Mouse (Mus musculus): ENCODE data around the gene C1qtnf9. TPM values are rescaled to one million over a fixed set of nuclear protein-coding genes. Genes with fewer than 3 reads are reported as not detected.

The C1qtnf9 gene
- 0.31 and 0.36 TPM in 2 replicates for polyA plus RNA-seq (2012; rRNA removed)

DNA sequence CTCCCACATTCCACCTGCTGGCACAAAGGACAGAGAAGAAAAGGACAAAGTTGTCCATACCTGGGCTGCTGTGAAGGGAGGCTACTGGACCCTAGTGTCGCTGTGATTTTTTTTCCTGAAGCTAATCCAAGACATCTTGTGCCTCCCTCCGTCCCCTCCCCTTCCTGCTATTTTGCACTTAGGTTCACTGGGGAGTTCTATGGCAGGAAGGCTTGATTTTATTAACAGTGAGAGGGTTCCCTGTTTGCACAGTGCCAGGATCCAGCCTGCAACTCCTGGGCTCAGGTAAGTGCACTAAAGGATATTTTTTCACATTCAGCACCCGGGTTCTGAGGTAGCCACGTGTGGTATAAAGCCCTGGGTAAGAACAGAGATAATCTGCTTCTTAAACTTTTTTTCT is at the start of gene C1qtnf9:
TSS of gene C1qtnf9 (plus strand) at position 251 of the 400 bp plus-strand sequence.
- TF ChIP-seq CTCF (IDR thresholded peaks at IDR 0.05; ENCODE audit: extremely low read depth, insufficient read depth, low read length): no peak
- TF ChIP-seq POLR2A (IDR thresholded peaks at IDR 0.05; ENCODE audit: extremely low read depth, insufficient read depth, low read length): no peak
- Histone ChIP-seq H3K4me1 (ENCODE audit: control insufficient read depth, insufficient read depth, low read length) (no peaks in the 10 kb centered on the region), H3K4me3 (ENCODE audit: insufficient read depth, low read length) (no peak within 1 kb of the TSS), H3K27ac (ENCODE audit: insufficient read depth, low read length) (no peak within 1 kb of the TSS)

DNA sequence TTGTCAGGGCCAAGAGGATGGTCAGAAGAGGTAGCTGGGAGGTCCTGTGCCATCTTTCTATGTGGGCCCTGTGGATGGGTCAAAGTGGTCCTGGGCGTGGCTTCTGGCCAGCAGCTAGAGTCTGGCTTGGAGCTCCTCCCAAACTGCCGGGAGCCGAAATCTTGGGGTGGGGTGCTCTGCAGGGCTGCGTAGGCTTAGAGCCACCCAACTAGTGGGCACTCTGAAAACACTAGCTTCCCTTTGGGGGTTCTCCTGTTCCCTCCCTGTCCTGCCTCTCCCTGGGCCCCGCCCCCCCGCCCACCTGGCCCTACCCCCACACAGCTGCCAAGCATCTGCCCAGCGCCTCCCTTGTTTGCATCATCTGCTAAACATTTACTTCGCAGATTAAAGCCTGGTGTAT is 46.6 kb upstream of the C1qtnf9 start:
- Histone ChIP-seq H3K4me3 (ENCODE audit: insufficient read depth, low read length) (no peak overlapping the region), H3K4me1 (ENCODE audit: control insufficient read depth, insufficient read depth, low read length) (no peaks in the 10 kb centered on the region), H3K27ac (ENCODE audit: insufficient read depth, low read length) (no peak overlapping the region)
- TF ChIP-seq CTCF (IDR thresholded peaks at IDR 0.05; ENCODE audit: extremely low read depth, insufficient read depth, low read length) (no peak), POLR2A (IDR thresholded peaks at IDR 0.05; ENCODE audit: extremely low read depth, insufficient read depth, low read length) (no peak)

DNA sequence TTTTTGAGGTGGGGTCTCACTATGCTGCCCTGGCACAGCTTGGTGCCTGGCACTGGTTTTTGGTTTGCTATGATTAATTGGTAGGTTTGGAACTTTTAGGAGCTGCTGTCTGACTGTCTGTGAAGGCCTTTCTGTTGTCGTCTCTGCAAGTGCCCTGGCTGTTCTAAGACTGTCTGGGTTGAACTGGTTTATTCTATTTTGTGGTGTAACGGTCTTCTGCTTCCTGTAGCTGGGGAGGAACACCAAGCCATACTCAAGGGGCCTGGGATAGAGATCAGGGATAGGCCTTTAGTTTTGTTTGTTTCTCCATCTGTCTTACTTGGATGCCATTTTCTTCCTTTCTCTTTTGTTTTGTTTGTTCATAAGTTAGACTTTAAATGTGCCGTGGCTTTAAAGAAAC is 46.0 kb upstream of the C1qtnf9 start:
- Histone ChIP-seq H3K27ac (ENCODE audit: insufficient read depth, low read length) (no peak overlapping the region), H3K4me3 (ENCODE audit: insufficient read depth, low read length) (no peak overlapping the region), H3K4me1 (ENCODE audit: control insufficient read depth, insufficient read depth, low read length) (no peaks in the 10 kb centered on the region)
- TF ChIP-seq CTCF (IDR thresholded peaks at IDR 0.05; ENCODE audit: extremely low read depth, insufficient read depth, low read length) (no peak), POLR2A (IDR thresholded peaks at IDR 0.05; ENCODE audit: extremely low read depth, insufficient read depth, low read length) (no peak)

DNA sequence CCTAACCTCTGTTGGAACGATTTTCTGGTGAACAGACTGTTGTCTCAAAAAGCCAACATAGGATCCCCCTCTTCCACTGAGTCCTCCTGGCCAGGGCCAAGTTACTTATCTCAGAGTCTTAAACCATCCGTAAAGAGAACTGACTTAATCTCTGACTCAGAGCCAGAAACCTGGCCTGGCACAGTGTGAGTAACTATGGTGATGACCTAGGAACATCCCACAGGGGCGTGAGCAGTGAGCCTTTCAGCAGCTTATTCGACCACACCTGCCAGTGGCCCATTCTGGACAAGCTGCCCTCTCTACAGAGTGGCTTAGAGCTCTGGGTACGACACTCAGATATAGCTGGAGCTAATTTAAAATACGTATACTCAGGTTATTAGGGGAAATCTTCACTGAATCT is 41.8 kb upstream of the C1qtnf9 start:
- no peaks in the 10 kb centered on the region for H3K4me1 ChIP-seq (ENCODE audit: control insufficient read depth, insufficient read depth, low read length)
- TF ChIP-seq POLR2A (IDR thresholded peaks at IDR 0.05; ENCODE audit: extremely low read depth, insufficient read depth, low read length) (no peak), CTCF (IDR thresholded peaks at IDR 0.05; ENCODE audit: extremely low read depth, insufficient read depth, low read length) (no peak)
- H3K27ac ChIP-seq (ENCODE audit: insufficient read depth, low read length): no peak overlapping the region
- H3K4me3 ChIP-seq (ENCODE audit: insufficient read depth, low read length): no peak overlapping the region

DNA sequence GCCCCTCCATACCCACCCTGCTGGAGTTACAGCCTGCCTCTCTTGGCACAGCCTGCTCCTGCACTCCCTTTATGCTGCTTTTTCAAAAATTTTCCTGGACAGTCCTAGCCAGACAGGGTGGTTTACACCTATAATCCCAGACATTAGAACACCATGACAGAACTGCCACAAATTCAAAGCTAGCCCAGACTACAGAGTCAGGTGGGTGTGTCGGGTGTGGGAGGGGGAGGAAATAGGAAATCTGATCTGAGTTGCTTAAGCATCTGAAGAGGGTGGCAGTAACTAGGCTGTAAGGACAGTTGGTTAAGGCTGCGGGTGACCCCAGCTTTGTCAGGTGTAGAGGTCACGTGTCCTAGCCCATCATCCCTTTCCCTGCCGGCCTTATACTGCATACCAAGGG is 40.8 kb upstream of the C1qtnf9 start:
- Histone ChIP-seq H3K4me3 (ENCODE audit: insufficient read depth, low read length) (no peak overlapping the region), H3K27ac (ENCODE audit: insufficient read depth, low read length) (no peak overlapping the region)

DNA sequence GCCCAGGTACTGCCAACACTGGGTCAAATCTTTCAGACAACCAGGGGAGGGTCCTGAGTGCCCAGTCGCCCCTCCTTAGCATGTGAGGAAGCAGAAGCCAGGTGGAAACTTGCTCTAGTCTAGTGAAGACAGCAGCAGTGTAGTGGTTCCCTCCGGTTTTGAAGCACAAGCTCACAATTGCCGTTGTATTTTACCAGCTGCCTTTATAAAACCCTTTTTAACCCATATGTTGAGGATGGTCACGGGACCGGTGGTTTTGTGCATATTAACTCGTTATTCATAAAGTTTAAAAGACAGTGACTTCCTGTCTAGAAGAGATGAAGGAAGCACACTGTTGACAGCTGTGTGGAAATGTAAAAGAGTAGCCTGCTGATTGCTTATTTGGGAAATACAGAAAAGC is 35.9 kb upstream of the C1qtnf9 start:
- Histone ChIP-seq H3K4me1 (ENCODE audit: control insufficient read depth, insufficient read depth, low read length) (peaks cover 2% of the 10 kb centered on the region; the same call in 1 of the 2 replicates), H3K4me3 (ENCODE audit: insufficient read depth, low read length) (no peak overlapping the region), H3K27ac (ENCODE audit: insufficient read depth, low read length) (no peak overlapping the region)
- TF ChIP-seq CTCF (IDR thresholded peaks at IDR 0.05; ENCODE audit: extremely low read depth, insufficient read depth, low read length) (no peak), POLR2A (IDR thresholded peaks at IDR 0.05; ENCODE audit: extremely low read depth, insufficient read depth, low read length) (no peak)

More for the DNA sequence above, 40.8 kb upstream of the C1qtnf9 start:
- TF ChIP-seq POLR2A (IDR thresholded peaks at IDR 0.05; ENCODE audit: extremely low read depth, insufficient read depth, low read length) (no peak), CTCF (IDR thresholded peaks at IDR 0.05; ENCODE audit: extremely low read depth, insufficient read depth, low read length) (no peak)
- no peaks in the 10 kb centered on the region for H3K4me1 ChIP-seq (ENCODE audit: control insufficient read depth, insufficient read depth, low read length)

DNA sequence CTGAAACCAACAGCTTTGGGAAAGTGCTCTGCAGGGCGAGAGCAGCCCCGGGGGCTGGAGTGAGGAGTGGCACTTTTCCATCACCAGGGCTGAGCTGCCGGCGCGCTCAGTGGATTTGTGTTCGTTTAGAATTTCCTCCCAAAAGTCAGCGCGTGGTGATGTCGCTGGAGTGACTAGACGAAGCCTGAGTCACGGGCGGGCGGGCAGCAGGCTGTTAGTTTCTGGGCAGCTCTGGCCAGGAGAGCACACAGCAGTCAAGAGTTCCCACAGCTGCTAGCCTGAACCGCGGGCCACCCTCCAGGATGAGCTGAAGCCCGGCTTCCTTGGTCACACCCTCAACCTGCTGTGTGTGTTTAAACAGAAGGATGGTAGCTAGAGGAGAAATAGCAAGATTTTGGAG is 35.1 kb upstream of the C1qtnf9 start:
- Histone ChIP-seq H3K4me1 (ENCODE audit: control insufficient read depth, insufficient read depth, low read length) (peaks cover 2% of the 10 kb centered on the region; the same call in 1 of the 2 replicates), H3K4me3 (ENCODE audit: insufficient read depth, low read length) (no peak overlapping the region), H3K27ac (ENCODE audit: insufficient read depth, low read length) (no peak overlapping the region)
- no peak for TF ChIP-seq POLR2A (IDR thresholded peaks at IDR 0.05; ENCODE audit: extremely low read depth, insufficient read depth, low read length)
- TF ChIP-seq CTCF (IDR thresholded peaks at IDR 0.05; ENCODE audit: extremely low read depth, insufficient read depth, low read length): no peak

DNA sequence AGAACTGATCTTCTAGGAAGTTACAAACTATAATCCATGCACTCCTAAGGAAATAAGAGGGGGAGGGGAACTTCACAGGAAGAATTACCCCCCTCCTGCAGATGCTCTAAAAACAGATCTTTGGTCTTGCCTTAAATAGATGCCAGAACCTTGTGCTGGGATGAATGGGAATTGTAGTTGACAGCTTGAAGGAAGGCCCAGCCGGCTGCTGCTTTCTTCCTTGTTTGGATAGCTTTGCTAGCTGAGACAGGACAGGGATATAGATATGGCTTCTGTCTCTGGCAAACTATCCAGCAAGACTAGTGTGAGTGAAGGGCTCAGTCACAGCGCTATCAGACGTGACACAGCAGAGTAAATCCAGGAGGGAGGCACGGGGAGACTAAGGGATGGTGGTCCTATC is 34.2 kb upstream of the C1qtnf9 start:
- no peak overlapping the region; the same call in 1 of the 2 replicates for H3K27ac ChIP-seq (ENCODE audit: insufficient read depth, low read length)
- peaks cover 2% of the 10 kb centered on the region for H3K4me1 ChIP-seq (ENCODE audit: control insufficient read depth, insufficient read depth, low read length)
- no peak for TF ChIP-seq CTCF (IDR thresholded peaks at IDR 0.05; ENCODE audit: extremely low read depth, insufficient read depth, low read length)
- TF ChIP-seq POLR2A (IDR thresholded peaks at IDR 0.05; ENCODE audit: extremely low read depth, insufficient read depth, low read length): no peak
- H3K4me3 ChIP-seq (ENCODE audit: insufficient read depth, low read length): no peak overlapping the region; the same call in 1 of the 2 replicates

DNA sequence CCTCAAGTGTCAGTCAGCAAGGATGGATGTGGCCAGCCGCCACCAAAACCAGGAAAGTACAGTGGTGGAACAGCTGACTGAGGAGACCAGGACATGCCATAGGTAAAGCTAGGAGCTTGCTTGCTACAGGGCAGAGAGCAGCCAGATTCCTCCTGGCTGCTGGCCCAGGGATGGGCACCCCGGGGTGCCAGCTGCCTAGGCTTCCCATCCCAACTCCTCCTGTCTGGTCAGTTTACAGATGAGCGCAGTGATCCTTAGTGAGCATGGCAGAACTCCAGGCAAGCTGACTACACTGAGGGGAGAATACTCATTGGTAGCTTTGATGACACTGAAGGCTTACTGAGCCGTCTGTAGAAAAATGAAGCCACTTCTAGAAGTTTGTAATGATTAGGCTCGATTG is 32.7 kb upstream of the C1qtnf9 start:
- Histone ChIP-seq H3K4me1 (ENCODE audit: control insufficient read depth, insufficient read depth, low read length) (peaks cover 2% of the 10 kb centered on the region), H3K4me3 (ENCODE audit: insufficient read depth, low read length) (no peak overlapping the region), H3K27ac (ENCODE audit: insufficient read depth, low read length) (no peak overlapping the region)
- TF ChIP-seq POLR2A (IDR thresholded peaks at IDR 0.05; ENCODE audit: extremely low read depth, insufficient read depth, low read length): no peak
- TF ChIP-seq CTCF (IDR thresholded peaks at IDR 0.05; ENCODE audit: extremely low read depth, insufficient read depth, low read length): no peak

DNA sequence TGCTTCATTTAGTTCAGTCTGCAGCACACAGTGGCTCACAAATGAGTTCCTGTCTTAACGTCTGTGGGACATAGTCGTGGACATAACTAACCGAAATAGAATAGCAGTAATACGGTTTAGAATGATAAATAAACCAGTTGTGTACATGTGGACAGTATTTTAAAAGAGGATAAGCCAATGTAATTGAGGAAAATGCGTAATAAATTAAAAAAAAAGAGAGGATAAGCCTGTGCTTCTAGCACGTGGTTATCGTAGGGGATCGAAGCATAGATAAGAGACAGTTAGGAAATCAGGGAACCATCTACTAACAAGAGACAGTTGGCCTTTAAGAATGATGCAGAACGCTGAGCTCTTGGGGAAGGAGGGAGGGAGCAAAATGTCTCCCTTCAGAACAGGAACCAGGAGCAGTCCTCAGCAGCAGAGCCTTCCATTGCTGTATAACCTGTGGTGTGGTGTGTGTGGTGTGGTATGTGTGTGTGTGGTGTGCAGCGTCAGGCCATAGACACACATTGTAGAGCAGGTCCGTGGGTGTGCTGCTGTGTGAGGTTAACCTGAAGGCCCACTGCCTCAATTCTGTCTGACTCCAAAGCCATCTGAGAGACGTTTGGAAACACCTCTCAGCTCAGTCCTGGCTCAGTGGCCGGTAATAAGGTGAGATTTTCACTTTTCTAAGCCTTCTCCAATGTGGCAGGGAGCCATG is 31.9 kb upstream of the C1qtnf9 start:
- no peak for TF ChIP-seq CTCF (IDR thresholded peaks at IDR 0.05; ENCODE audit: extremely low read depth, insufficient read depth, low read length)
- TF ChIP-seq POLR2A (IDR thresholded peaks at IDR 0.05; ENCODE audit: extremely low read depth, insufficient read depth, low read length): no peak
- H3K4me1 ChIP-seq (ENCODE audit: control insufficient read depth, insufficient read depth, low read length): peaks cover 2% of the 10 kb centered on the region
- 0 out of 2 replicates have a peak overlapping the region, but pooled peaks have one; percentile 32 for H3K27ac ChIP-seq (ENCODE audit: insufficient read depth, low read length)
- H3K4me3 ChIP-seq (ENCODE audit: insufficient read depth, low read length): no peak overlapping the region
